Mouse (Mus musculus): ENCODE measurements around the gene Entpd3. TPM values are rescaled to one million over a fixed set of nuclear protein-coding genes. Genes with fewer than 3 reads are reported as not detected.
"Not testable (repeated sequence)": the region's sequence is repeated elsewhere in the genome, so short reads cannot be mapped to it uniquely, and the experiment has no call there.

Entpd3 gene
- under 1 TPM in 1 of 2 experiments, not detected in 1; 0.12 TPM for polyA plus RNA-seq (2017; shearing (Covaris generic))

- ATAC-seq = no peak
These were observed at the start of gene Entpd3 for GRCm38 (mm10) chr9:120539662-120540251. TSS of gene Entpd3 (plus strand) at chr9:120539818.

GRCm38 (mm10) chr9:120491509-120491908, 48.1 kb upstream of the Entpd3 start:
- ATAC-seq = no peak

DNA sequence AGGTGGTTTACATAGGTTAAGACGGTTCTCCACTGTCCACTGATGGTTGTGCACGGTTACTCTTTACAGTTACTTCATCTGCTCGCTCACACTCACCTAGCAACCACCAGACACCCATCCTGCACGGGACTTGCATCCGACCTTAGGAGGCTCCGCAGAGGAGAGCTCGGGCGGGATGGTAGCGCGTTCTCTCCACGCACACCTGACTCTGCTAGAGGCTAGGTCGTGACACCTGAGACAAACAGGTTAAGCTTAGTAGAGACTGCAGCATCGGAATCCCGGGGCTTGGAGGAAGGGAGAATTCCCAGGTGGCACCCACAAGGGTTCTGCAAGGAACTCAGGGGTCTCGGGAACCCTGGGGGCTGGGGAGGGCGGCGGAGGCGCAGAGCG, 47.6 kb upstream of the Entpd3 start, which contains the start of gene Eif1b:
Eif1b (plus strand) TSS at position 223 of the 390 bp plus-strand sequence.
- ATAC-seq = peak; percentile 28

- ATAC-seq = peak; percentile 78
These were observed 46.9 kb upstream of the Entpd3 start for GRCm38 (mm10) chr9:120492400-120493351.

- ATAC-seq = no peak
These were observed 45.8 kb upstream of the Entpd3 start for GRCm38 (mm10) chr9:120493781-120494180.

- ATAC-seq = peak; percentile 24
These were observed 42.9 kb upstream of the Entpd3 start for GRCm38 (mm10) chr9:120496691-120497090.

DNA sequence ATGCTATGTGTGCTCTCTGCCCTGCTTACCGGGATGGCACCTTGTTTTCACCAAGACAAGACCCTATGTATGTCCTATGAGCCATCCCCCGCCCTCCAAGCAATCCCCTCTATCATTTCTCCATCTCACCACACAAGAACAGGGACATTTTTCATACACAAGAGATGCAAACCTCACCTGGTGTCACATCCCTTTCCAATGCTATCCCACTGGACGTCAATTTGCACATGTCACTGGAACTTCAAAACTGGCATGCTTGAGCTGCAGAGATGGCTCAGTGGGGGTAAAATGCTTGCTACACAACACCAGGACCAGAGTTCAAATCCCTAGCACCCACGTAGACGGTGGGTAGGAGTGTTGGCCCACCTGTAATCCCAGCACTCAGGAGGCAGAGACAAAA, 41.6 kb upstream of the Entpd3 start:
- ATAC-seq = no peak

GRCm38 (mm10) chr9:120501191-120501902, 38.3 kb upstream of the Entpd3 start:
- ATAC-seq = no peak

- peak; percentile 75 for ATAC-seq
These were observed 37.6 kb upstream of the Entpd3 start for GRCm38 (mm10) chr9:120502013-120502412.

DNA sequence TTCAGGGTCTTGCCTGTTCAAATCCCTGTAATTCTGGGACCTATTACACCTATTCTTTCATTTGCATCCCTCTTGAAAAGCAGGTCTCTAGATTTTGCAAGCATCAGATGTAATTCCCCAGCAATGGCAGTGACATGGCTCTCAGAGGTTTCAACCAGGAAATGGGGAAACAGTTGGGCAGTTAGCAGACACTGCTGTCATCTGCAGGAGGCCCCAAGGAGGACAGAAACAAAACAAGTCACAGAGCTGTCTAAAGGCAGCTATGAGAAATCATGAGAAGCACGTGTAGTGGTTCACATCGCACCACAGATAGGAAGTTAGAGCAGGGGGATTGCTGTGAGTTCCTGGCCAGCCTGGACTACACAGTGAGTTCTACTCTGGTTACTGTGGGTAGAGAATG, 35.2 kb upstream of the Entpd3 start:
- ATAC-seq = no peak

GRCm38 (mm10) chr9:120511781-120512180, 27.8 kb upstream of the Entpd3 start:
- no peak for ATAC-seq

GRCm38 (mm10) chr9:120516720-120517119, 22.9 kb upstream of the Entpd3 start:
- ATAC-seq = no peak

DNA sequence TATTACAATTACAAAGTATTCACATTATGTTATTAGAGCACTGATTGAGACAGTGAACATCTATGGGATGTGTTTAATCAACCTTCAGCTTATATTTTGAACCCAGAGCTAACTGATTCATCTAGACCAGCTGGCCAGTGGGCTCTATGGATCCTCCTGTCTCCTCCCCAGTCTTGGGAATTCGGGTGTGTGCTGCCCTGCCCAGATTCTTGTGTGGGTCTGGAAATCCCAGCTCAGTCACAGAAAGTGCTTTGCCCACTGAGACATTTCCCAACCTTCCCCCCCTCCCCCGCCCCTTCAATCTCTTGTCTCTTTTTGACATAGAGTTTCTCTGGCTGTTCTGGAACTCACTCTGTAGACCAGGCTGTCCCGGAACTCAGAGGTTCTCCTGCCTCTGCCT, 20.7 kb upstream of the Entpd3 start:
- no peak for ATAC-seq

GRCm38 (mm10) chr9:120519469-120520125, 20.0 kb upstream of the Entpd3 start:
- no peak for ATAC-seq

DNA sequence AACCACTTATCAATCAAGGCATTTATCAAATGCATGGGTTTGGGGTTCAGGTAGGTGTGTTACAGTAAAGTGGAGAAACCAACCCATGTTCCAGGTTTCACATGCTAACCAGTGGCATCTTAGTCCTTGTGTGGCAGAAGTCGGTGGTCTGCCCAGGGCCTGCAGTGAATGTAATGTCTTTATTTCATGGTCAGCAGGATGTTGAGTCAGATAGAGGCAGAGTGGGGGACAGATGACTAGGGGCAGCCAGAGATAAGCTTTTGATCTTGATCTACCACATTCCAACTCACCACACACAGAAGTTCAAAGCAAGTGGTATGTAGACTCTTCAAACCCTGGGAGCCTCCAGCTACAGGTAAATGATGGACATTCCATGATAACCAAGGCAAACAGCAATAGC, 18.5 kb upstream of the Entpd3 start:
- ATAC-seq = no peak

DNA sequence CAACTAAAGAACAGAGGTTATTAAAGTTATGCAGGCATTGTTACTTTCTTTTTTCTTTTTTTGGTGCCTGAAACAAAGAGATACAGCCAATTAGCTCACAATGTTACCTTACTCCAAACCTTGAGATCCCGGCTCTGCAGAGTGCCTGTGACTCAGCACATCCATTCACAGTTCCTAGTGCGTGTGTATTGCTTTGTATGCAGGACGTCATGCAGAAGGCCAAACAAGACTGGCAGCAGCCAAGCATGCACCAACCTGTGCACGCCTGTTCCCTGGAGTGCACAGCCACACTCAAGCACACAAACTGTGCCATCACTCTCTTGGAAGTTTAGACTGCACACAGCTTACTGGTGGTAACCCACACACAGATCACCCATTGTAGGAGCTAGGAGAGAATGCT, 12.3 kb upstream of the Entpd3 start:
- ATAC-seq = no peak

GRCm38 (mm10) chr9:120527919-120528318, 11.7 kb upstream of the Entpd3 start:
- ATAC-seq = no peak

DNA sequence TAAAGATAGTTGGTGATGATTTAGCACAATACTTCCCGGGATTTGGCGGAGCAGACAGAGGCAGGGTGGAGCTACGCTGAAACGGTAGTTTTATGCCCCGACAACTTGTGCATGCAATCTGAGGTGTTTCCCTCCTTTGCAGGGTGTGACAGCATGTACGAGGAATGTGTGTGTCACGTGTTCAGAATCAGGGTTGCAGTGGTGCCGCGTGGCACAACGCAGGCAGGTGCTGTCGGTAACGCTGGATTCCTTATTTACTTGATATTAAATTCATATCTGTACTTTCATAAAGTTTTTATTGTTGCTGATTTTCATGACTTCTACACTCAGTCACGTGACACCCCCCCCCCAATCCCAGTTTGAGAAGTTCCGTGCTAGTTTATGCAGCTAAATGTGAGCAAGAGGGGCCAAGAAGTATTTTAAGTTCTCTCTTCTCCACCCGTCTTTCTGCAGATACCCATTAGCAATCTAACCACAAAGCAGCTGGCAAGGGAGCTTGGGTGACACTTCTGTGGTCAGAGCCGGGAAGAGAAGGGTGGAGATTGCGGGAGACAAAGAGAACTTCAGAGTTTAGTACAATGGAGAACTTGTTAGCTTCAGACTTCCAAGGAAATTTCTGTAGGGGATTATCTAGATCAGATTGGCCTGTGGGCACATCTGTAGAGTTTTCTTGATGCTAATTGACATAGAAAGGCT, 10.7 kb upstream of the Entpd3 start:
- no peak for ATAC-seq

GRCm38 (mm10) chr9:120530471-120530870, 9.1 kb upstream of the Entpd3 start:
- ATAC-seq = no peak

DNA sequence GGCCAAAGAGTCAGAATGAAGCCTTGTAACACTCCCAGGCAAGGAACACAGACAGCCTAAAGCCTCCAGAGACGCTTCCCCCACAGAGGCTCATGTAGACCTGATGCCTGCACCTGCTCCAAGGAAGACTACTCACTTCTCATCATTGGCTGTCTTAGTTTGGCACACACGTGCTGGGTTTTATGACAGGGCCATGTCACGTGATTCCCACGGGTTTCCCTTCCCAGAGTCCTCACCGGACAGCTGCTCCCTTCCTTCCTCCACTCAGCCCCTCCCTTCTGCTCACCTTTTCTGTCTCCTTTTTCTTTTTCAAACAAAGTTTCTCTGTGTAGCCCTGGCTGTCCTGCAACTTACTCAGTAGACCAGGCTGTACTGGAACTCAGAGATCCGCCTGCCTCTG, 7.6 kb upstream of the Entpd3 start:
- no peak for ATAC-seq

DNA sequence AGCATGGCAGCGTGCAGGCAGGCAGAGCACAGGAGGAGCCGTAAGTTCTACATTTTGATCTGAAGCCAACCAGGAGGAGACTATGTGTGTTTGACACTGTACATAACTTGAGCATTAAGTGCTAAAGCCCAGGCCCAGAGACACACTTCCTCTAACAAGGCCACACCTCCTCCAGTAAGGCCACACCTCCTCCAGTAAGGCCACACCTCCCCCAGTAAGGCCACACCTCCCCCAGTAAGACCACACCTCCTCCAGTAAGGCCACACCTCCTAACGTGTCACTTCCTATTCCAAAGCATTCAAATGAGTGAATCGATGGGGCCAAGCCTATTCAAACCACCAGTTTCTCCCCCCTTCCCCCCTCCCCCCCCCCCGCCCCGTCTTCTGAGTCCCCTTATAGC, 6.9 kb upstream of the Entpd3 start:
- ATAC-seq = no peak

DNA sequence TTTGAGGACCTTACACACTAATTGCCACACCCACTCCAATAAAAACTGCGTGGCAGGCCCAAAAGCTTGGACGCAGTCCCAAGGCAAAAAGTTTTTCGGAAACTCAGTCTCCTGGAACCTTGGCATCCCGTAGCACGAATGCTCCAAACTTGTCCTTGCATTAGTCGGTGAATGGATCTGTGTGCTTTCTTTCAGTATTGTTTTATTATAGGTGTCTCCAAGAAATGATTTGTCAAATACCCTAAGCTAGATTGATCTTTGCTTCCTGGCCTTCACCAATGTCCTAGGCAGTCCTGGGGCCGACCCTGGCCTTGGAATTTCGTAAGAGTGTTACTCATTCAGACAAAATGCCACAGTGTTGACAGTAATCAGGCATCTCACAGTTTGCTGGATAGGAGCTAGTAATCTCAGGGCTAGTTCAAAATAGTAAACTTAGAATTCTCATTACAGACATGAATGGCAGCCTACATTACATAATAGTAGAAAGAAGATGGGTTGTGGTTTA, 6.1 kb upstream of the Entpd3 start:
- not testable (repeated sequence) for ATAC-seq

Measured in activated CD4-positive, CD25-positive, alpha-beta regulatory T cell, adult 4 months (primary cell).